10 mouse cellular contexts compared by ENCODE assay signal in the genomic region with DNA sequence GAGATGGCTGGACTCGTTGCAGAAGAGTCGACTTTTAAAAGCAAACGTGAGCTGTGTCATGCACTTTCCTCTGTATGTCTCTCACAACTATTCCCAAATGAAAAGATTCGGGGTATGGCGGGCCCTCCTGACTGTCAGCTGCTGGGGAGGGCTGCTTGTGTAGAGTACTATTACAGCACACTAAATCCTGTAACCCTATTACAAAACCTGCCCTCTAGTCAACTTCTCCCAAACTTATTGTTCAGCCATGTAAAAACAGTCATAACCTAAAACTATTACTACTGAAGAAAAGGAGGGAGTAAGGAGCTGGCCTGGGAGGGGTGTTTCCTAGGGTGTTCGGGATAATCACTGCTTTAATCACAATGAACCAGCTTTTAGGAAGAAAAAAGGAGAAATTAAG. TPM values are rescaled to one million over a fixed set of nuclear protein-coding genes. Genes with fewer than 3 reads are reported as not detected.
A peak's percentile ranks its signal among the peaks of the same experiment; 100 is the strongest.
DNase-seq lines count a peak whose midpoint lies in the region; ATAC-seq and TF ChIP-seq lines count a peak whose summit lies in the region.
"Had no signal": no experiment of that assay in that cellular context is flagged by ENCODE, and none has a peak within 500 bp of the region (broad histone marks: within the 10 kb centered on the region; RNA-seq: fewer than 3 reads in every experiment).

No protein-coding gene starts in this region.

- peak overlapping the region; percentile 36 for H3K4me2 ChIP-seq in liver, embryonic 13.5 days

- whole genome bisulfite sequencing in cerebellum, adult 2 months: 21% methylated on average over 6 of the region's 6 CpGs
- WGBS in liver, embryonic 13.5 days (ENCODE audit: insufficient replicate concordance): 37% methylated on average over 6 of the region's 6 CpGs

- intact Hi-C loops in left cerebral cortex, adult 2 months (cut with DNase I): loop anchor here (5.0 kb wide), 3 partner anchors 232 to 747 kb away; no protein-coding TSS in a partner anchor

- 0 out of 2 replicates have a peak overlapping the region, but pooled peaks have one; percentile 30 for H3K27ac ChIP-seq in cerebellum, adult 2 months (ENCODE audit: insufficient read depth, low read length)
- H3K27ac ChIP-seq in left cerebral cortex, adult 2 months: peak overlapping the region; percentile 84
- no peak overlapping the region for H3K27ac ChIP-seq in liver, embryonic 13.5 days

- ATAC-seq in liver, embryonic 13.5 days (ENCODE audit: low read depth): no peak

- TF ChIP-seq POLR2A in cerebellum, adult 2 months (IDR thresholded peaks at IDR 0.05; ENCODE audit: borderline replicate concordance, insufficient read depth, low read length): no peak

- no peak overlapping the region for H3K9ac ChIP-seq in liver, embryonic 13.5 days

- H3K9me3 ChIP-seq in liver, embryonic 13.5 days (replicated peaks): no peaks in the 10 kb centered on the region
- H3K9me3 ChIP-seq: megakaryocyte, embryonic 14.5 days had no signal

- TF ChIP-seq CTCF in cerebellum, adult 2 months (IDR thresholded peaks at IDR 0.05; ENCODE audit: borderline replicate concordance, insufficient read depth, low read depth, low read length): no peak
- no peak for TF ChIP-seq CTCF in left cerebral cortex, adult 2 months (IDR thresholded peaks at IDR 0.05)

- peaks cover 7% of the 10 kb centered on the region; the same call in 1 of the 2 replicates for H3K27me3 ChIP-seq in cerebellum, adult 2 months (ENCODE audit: control insufficient read depth, insufficient read depth, low read length)
- peaks cover 81% of the 10 kb centered on the region for H3K27me3 ChIP-seq in liver, embryonic 13.5 days

- H3K4me1 ChIP-seq in cerebellum, adult 2 months (ENCODE audit: control insufficient read depth, insufficient read depth, low read length): no peaks in the 10 kb centered on the region
- no peaks in the 10 kb centered on the region for H3K4me1 ChIP-seq in liver, embryonic 13.5 days (replicated peaks)

- no peak overlapping the region for H3K4me3 ChIP-seq in cerebellum, adult 2 months (replicated peaks; ENCODE audit: insufficient read depth, low read depth, low read length)
- H3K4me3 ChIP-seq in left cerebral cortex, adult 2 months: peak overlapping the region; percentile 52
- no peak overlapping the region for H3K4me3 ChIP-seq in liver, embryonic 13.5 days (replicated peaks)
- H3K4me3 ChIP-seq: megakaryocyte, embryonic 14.5 days had no signal

- H3K36me3 ChIP-seq in liver, embryonic 13.5 days: no peaks in the 10 kb centered on the region

- DNase-seq in cerebellum, adult 2 months: no peak
- DNase-seq in cerebellum, adult 11-12 months: no peak
- DNase-seq in left cerebral cortex, adult 2 months (ENCODE audit: extremely low spot score in 1 of 2, low spot score in 2 of 2): no peak
- no peak for DNase-seq in left cerebral cortex, adult 9 months (ENCODE audit: low spot score in 2 of 2)
- DNase-seq in liver, embryonic 13.5 days: no peak
- no peak for DNase-seq in right cerebral cortex, postnatal 14 days
- DNase-seq in layer of hippocampus, adult 11-12 months (ENCODE audit: low spot score): no peak
- DNase-seq in urinary bladder, postnatal 25 days (ENCODE audit: low spot score): no peak
- DNase-seq: thymus, postnatal 36 days had no signal

RNA-seq across cellular contexts. Expression of a gene that starts 4.1 kb away (rescaled TPM):
- polyA plus RNA-seq in cerebellum, adult 2 months (2012; rRNA removed): 6.5 and 8.2 TPM in 2 replicates
- 10 to 100 TPM; 11.5 to 11.6 TPM for total RNA-seq in left cerebral cortex, adult 2 months (2021)
- polyA plus RNA-seq in liver, embryonic 13.5 days (2015; fragmentation: Nextera tagmentation; extraction: Ambion mirVana): 0.85 and 1.0 TPM in 2 replicates
